Comparison of ENCODE assay signal across 11 mouse cellular contexts in genomic region chr5:111204976-111205586, GRCm38 (mm10).
DNase-seq lines count a peak whose midpoint lies in the region; ATAC-seq and TF ChIP-seq lines count a peak whose summit lies in the region.
"Had no signal": no experiment of that assay in that cellular context is flagged by ENCODE, and none has a peak within 500 bp of the region (broad histone marks: within the 10 kb centered on the region; RNA-seq: fewer than 3 reads in every experiment).

No protein-coding gene starts in this region.

- no peaks in the 10 kb centered on the region for H3K27me3 ChIP-seq in embryonic facial prominence, embryonic 12.5 days
- H3K27me3 ChIP-seq in embryonic facial prominence, embryonic 10.5 days (replicated peaks; ENCODE audit: low read depth, poor library complexity, severe bottlenecking): no peaks in the 10 kb centered on the region
- H3K27me3 ChIP-seq in hindbrain, embryonic 13.5 days: no peaks in the 10 kb centered on the region
- H3K27me3 ChIP-seq in small intestine, adult 2 months (ENCODE audit: control insufficient read depth, insufficient read depth, low read length): no peaks in the 10 kb centered on the region
- H3K27me3 ChIP-seq: lung, embryonic 15.5 days had no signal

- no peaks in the 10 kb centered on the region for H3K9me3 ChIP-seq in embryonic facial prominence, embryonic 12.5 days
- H3K9me3 ChIP-seq in embryonic facial prominence, embryonic 10.5 days: no peaks in the 10 kb centered on the region
- H3K9me3 ChIP-seq in hindbrain, embryonic 13.5 days: no peaks in the 10 kb centered on the region
- H3K9me3 ChIP-seq: lung, embryonic 15.5 days had no signal

- H3K4me2 ChIP-seq in embryonic facial prominence, embryonic 12.5 days (replicated peaks): no peak overlapping the region
- no peak overlapping the region for H3K4me2 ChIP-seq in hindbrain, embryonic 13.5 days
- H3K4me2 ChIP-seq: lung, embryonic 15.5 days had no signal

- no peak for DNase-seq in embryonic facial prominence, embryonic 10.5 days (ENCODE audit: low spot score)
- peak; percentile 30 for DNase-seq in lung, postnatal 25 days (ENCODE audit: low spot score)
- DNase-seq in lung, adult 2 months: no peak
- DNase-seq in embryo, embryonic 11 days: no peak
- DNase-seq in urinary bladder, adult 2 months (ENCODE audit: low spot score): no peak
- DNase-seq: B cell, adult 2 months had no signal

- H3K36me3 ChIP-seq in embryonic facial prominence, embryonic 12.5 days: no peaks in the 10 kb centered on the region
- no peaks in the 10 kb centered on the region for H3K36me3 ChIP-seq in embryonic facial prominence, embryonic 10.5 days (replicated peaks)
- no peaks in the 10 kb centered on the region for H3K36me3 ChIP-seq in hindbrain, embryonic 13.5 days
- no peaks in the 10 kb centered on the region for H3K36me3 ChIP-seq in small intestine, adult 2 months (ENCODE audit: control insufficient read depth, insufficient read depth, low read length)
- H3K36me3 ChIP-seq: lung, embryonic 15.5 days had no signal

- TF ChIP-seq POLR2A in lung, adult 2 months (IDR thresholded peaks at IDR 0.05; ENCODE audit: borderline replicate concordance, extremely low read depth, low read depth, low read length): no peak
- no peak for TF ChIP-seq POLR2A in small intestine, adult 2 months (IDR thresholded peaks at IDR 0.05; ENCODE audit: low read depth, low read length)

- 52% methylated on average over 4 of the region's 4 CpGs for WGBS in embryonic facial prominence, embryonic 12.5 days
- WGBS in embryonic facial prominence, embryonic 10.5 days: 63% methylated on average over 4 of the region's 4 CpGs
- WGBS in lung, adult 2 months: 62% methylated on average over 4 of the region's 4 CpGs
- WGBS in hindbrain, embryonic 13.5 days: 32% methylated on average over 4 of the region's 4 CpGs
- WGBS in small intestine, adult 2 months: 33% methylated on average over 4 of the region's 4 CpGs

- H3K4me3 ChIP-seq in embryonic facial prominence, embryonic 12.5 days: no peak overlapping the region
- H3K4me3 ChIP-seq in embryonic facial prominence, embryonic 10.5 days: no peak overlapping the region
- no peak overlapping the region for H3K4me3 ChIP-seq in lung, adult 2 months (replicated peaks; ENCODE audit: extremely low read depth, low read depth, low read length)
- no peak overlapping the region for H3K4me3 ChIP-seq in hindbrain, embryonic 13.5 days
- no peak overlapping the region for H3K4me3 ChIP-seq in small intestine, adult 2 months (ENCODE audit: low read depth, low read length)
- H3K4me3 ChIP-seq: erythroblast, embryonic 14.5 days; lung, embryonic 15.5 days had no signal

- no peak for ATAC-seq in embryonic facial prominence, embryonic 12.5 days (ENCODE audit: insufficient number of reproducible peaks, insufficient read depth, low FRiP score, low TSS enrichment)
- no peak for ATAC-seq in hindbrain, embryonic 13.5 days (ENCODE audit: low FRiP score)

- H3K27ac ChIP-seq in embryonic facial prominence, embryonic 12.5 days: 0 out of 2 replicates have a peak overlapping the region, but pooled peaks have one; percentile 24
- H3K27ac ChIP-seq in embryonic facial prominence, embryonic 10.5 days (replicated peaks): no peak overlapping the region
- H3K27ac ChIP-seq in hindbrain, embryonic 13.5 days: peak overlapping the region; percentile 69
- H3K27ac ChIP-seq in small intestine, adult 2 months (ENCODE audit: insufficient read depth, low read depth, low read length): peak overlapping the region; percentile 39
- H3K27ac ChIP-seq: lung, embryonic 15.5 days had no signal

- H3K9ac ChIP-seq in embryonic facial prominence, embryonic 12.5 days: no peak overlapping the region
- H3K9ac ChIP-seq in hindbrain, embryonic 13.5 days: no peak overlapping the region
- H3K9ac ChIP-seq: lung, embryonic 15.5 days had no signal

- TF ChIP-seq CTCF in lung, adult 2 months (IDR thresholded peaks at IDR 0.05; ENCODE audit: insufficient read depth, low read length): no peak
- no peak for TF ChIP-seq CTCF in small intestine, adult 2 months (IDR thresholded peaks at IDR 0.05; ENCODE audit: extremely low read depth, insufficient read length, insufficient replicate concordance, low read depth, low read length)

- peaks cover 53% of the 10 kb centered on the region for H3K4me1 ChIP-seq in embryonic facial prominence, embryonic 12.5 days
- H3K4me1 ChIP-seq in embryonic facial prominence, embryonic 10.5 days: peaks cover 67% of the 10 kb centered on the region
- peaks cover 7% of the 10 kb centered on the region; the same call in 1 of the 2 replicates for H3K4me1 ChIP-seq in lung, adult 2 months (ENCODE audit: control insufficient read depth, insufficient read depth, low read length)
- H3K4me1 ChIP-seq in hindbrain, embryonic 13.5 days (replicated peaks): peaks cover 79% of the 10 kb centered on the region
- peaks cover 2% of the 10 kb centered on the region for H3K4me1 ChIP-seq in small intestine, adult 2 months (ENCODE audit: control insufficient read depth, insufficient read depth, insufficient read length, low read length)
